Mouse (Mus musculus): ENCODE data around the gene Gm7879.

DNA sequence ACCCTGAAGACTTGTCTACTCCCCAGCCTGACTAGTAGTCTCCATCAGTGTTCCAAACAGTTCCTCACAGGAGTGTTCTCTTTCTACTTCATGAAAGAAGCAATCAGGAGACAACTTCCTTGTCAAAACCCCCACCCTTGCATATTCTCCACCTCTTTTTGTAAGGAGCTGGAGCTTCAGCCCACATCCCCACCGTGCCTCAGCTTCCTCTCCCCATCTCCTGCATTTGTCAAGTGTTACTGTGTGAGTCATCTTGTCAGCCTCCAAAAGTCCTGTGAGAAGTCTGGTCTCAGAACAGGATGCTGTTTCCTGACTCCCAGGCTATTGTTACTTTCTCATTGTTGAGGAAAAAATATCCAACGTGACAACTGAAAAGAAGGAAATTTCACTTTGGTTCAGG, 47.6 kb upstream of the Gm7879 start:
- TF ChIP-seq CTCF (IDR thresholded peaks at IDR 0.05; ENCODE audit: borderline replicate concordance, extremely low read depth, insufficient read depth, insufficient read length) (no peak), POLR2A (IDR thresholded peaks at IDR 0.05; ENCODE audit: borderline replicate concordance, extremely low read depth, insufficient read depth, insufficient read length, poor library complexity, severe bottlenecking) (no peak)

Measured in brain, embryonic 14.5 days (tissue).